Mouse (Mus musculus) megakaryocyte, embryonic 14.5 days (primary cell): ENCODE data around the gene Ddx39.

ENCODE experiments used
- FLI1 ChIP-seq: IDR thresholded peaks from 2 replicates; pipeline ENCODE4 v1.6.1; 2012; ENCODE audit warnings: low read length, inconsistent platforms, mixed read lengths
- GATA1 ChIP-seq: IDR thresholded peaks from 3 replicates; pipeline ENCODE4 v1.6.1; 2012; ENCODE audit warnings: mixed read lengths, low read length, inconsistent platforms, borderline replicate concordance

DNA sequence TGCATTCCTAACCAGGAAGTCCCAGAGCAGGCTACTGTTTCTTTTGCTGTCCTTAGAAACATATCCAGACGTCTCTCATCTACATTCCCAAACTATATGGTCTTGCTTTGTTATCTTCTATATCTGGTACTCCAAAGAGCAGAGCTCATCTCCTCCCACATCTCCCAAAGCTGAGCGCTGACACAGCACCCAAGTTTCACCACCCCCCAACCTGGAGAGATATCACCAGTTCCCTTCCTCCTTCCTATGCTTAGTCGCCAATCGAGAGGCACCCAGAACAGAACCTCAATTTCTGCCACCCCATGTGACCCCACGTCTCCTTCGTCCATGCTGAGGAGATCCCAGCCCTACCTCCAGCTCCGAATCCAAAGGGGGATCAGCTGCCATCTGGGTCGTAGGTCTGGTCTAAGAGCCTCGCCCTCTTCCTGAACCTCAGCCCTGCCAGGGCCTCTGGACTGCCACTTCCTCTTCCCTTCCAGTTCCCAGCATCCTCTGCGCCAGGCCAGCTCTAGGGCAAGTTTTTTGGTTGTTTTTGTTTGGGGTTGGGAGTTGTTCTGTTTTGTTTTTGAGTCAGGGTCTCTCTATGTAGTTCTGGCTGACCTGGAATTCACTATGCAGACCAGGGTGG is 21.3 kb upstream of the Ddx39 start:
- no peak for TF ChIP-seq GATA1
- TF ChIP-seq FLI1: no peak
